Mouse (Mus musculus): ENCODE results near the gene Cela3a. TPM values are rescaled to one million over a fixed set of nuclear protein-coding genes. Genes with fewer than 3 reads are reported as not detected.

The Cela3a gene
- polyA plus RNA-seq (2011; ENCODE audit: insufficient read depth, insufficient read length, low replicate concordance, missing spikeins): not detected in 2 replicates

- Histone ChIP-seq H3K4me3 (replicated peaks; ENCODE audit: control insufficient read depth, low read depth, low read length) (no peak within 1 kb of the TSS), H3K4me1 (ENCODE audit: control insufficient read depth, insufficient read depth, low read length) (no peaks in the 10 kb centered on the region), H3K27ac (ENCODE audit: control insufficient read depth, insufficient read depth, low read depth, low read length, poor library complexity) (no peak within 1 kb of the TSS)
- no peak for TF ChIP-seq CTCF (IDR thresholded peaks at IDR 0.05; ENCODE audit: control insufficient read depth, insufficient read depth, low read length)
- 83% methylated on average over 5 of the region's 5 CpGs for WGBS
These were observed at the start of gene Cela3a for GRCm38 (mm10) chr4:137409691-137410090. Gene Cela3a (minus strand): TSS chr4:137409791.

- Histone ChIP-seq H3K4me3 (replicated peaks; ENCODE audit: control insufficient read depth, low read depth, low read length) (no peak overlapping the region), H3K27ac (ENCODE audit: control insufficient read depth, insufficient read depth, low read depth, low read length, poor library complexity) (no peak overlapping the region), H3K4me1 (ENCODE audit: control insufficient read depth, insufficient read depth, low read length) (no peaks in the 10 kb centered on the region)
- 25% methylated on average over 5 of the region's 5 CpGs for WGBS
- no peak for TF ChIP-seq CTCF (IDR thresholded peaks at IDR 0.05; ENCODE audit: control insufficient read depth, insufficient read depth, low read length)
- no peak for TF ChIP-seq POLR2A (IDR thresholded peaks at IDR 0.05; ENCODE audit: borderline replicate concordance, control insufficient read depth, low read depth, low read length)
These were observed 49.3 kb upstream of the Cela3a start for GRCm38 (mm10) chr4:137458861-137459260.

GRCm38 (mm10) chr4:137458310-137458709, 48.7 kb upstream of the Cela3a start:
- TF ChIP-seq CTCF (IDR thresholded peaks at IDR 0.05; ENCODE audit: control insufficient read depth, insufficient read depth, low read length) (no peak), POLR2A (IDR thresholded peaks at IDR 0.05; ENCODE audit: borderline replicate concordance, control insufficient read depth, low read depth, low read length) (no peak)
- WGBS: 55% methylated on average over 9 of the region's 9 CpGs
- no peak overlapping the region for H3K4me3 ChIP-seq (replicated peaks; ENCODE audit: control insufficient read depth, low read depth, low read length)
- no peaks in the 10 kb centered on the region for H3K4me1 ChIP-seq (ENCODE audit: control insufficient read depth, insufficient read depth, low read length)
- no peak overlapping the region for H3K27ac ChIP-seq (ENCODE audit: control insufficient read depth, insufficient read depth, low read depth, low read length, poor library complexity)

- no peak overlapping the region for H3K4me3 ChIP-seq (replicated peaks; ENCODE audit: control insufficient read depth, low read depth, low read length)
- TF ChIP-seq POLR2A (IDR thresholded peaks at IDR 0.05; ENCODE audit: borderline replicate concordance, control insufficient read depth, low read depth, low read length): no peak
- TF ChIP-seq CTCF (IDR thresholded peaks at IDR 0.05; ENCODE audit: control insufficient read depth, insufficient read depth, low read length): no peak
- WGBS: 60% methylated on average over 4 of the region's 4 CpGs
- no peaks in the 10 kb centered on the region for H3K4me1 ChIP-seq (ENCODE audit: control insufficient read depth, insufficient read depth, low read length)
- H3K27ac ChIP-seq (ENCODE audit: control insufficient read depth, insufficient read depth, low read depth, low read length, poor library complexity): no peak overlapping the region
These were observed 47.7 kb upstream of the Cela3a start for GRCm38 (mm10) chr4:137457292-137457691.

- H3K27ac ChIP-seq (ENCODE audit: control insufficient read depth, insufficient read depth, low read depth, low read length, poor library complexity): no peak overlapping the region
- no peak for TF ChIP-seq POLR2A (IDR thresholded peaks at IDR 0.05; ENCODE audit: borderline replicate concordance, control insufficient read depth, low read depth, low read length)
- TF ChIP-seq CTCF (IDR thresholded peaks at IDR 0.05; ENCODE audit: control insufficient read depth, insufficient read depth, low read length): no peak
- WGBS: 82% methylated on average over 12 of the region's 12 CpGs
- no peaks in the 10 kb centered on the region for H3K4me1 ChIP-seq (ENCODE audit: control insufficient read depth, insufficient read depth, low read length)
- no peak overlapping the region for H3K4me3 ChIP-seq (replicated peaks; ENCODE audit: control insufficient read depth, low read depth, low read length)
These were observed 47.0 kb upstream of the Cela3a start for GRCm38 (mm10) chr4:137456581-137456980.

- Histone ChIP-seq H3K4me3 (replicated peaks; ENCODE audit: control insufficient read depth, low read depth, low read length) (no peak overlapping the region), H3K27ac (ENCODE audit: control insufficient read depth, insufficient read depth, low read depth, low read length, poor library complexity) (no peak overlapping the region), H3K4me1 (ENCODE audit: control insufficient read depth, insufficient read depth, low read length) (no peaks in the 10 kb centered on the region)
- TF ChIP-seq POLR2A (IDR thresholded peaks at IDR 0.05; ENCODE audit: borderline replicate concordance, control insufficient read depth, low read depth, low read length): no peak
- no peak for TF ChIP-seq CTCF (IDR thresholded peaks at IDR 0.05; ENCODE audit: control insufficient read depth, insufficient read depth, low read length)
- WGBS: 83% methylated on average over 14 of the region's 14 CpGs
These were observed 45.0 kb upstream of the Cela3a start for GRCm38 (mm10) chr4:137454582-137454981.

GRCm38 (mm10) chr4:137453234-137453767, 43.7 kb upstream of the Cela3a start, which contains the start of gene 1700013G24Rik:
Gene 1700013G24Rik (plus strand): TSS chr4:137453284.
- WGBS: 82% methylated on average over 8 of the region's 8 CpGs

GRCm38 (mm10) chr4:137452190-137452589, 42.6 kb upstream of the Cela3a start:
- no peaks in the 10 kb centered on the region; the same call in 1 of the 2 replicates for H3K4me1 ChIP-seq (ENCODE audit: control insufficient read depth, insufficient read depth, low read length)

More at GRCm38 (mm10) chr4:137453234-137453767, 43.7 kb upstream of the Cela3a start, which contains the start of gene 1700013G24Rik:
- Histone ChIP-seq H3K4me1 (ENCODE audit: control insufficient read depth, insufficient read depth, low read length) (no peaks in the 10 kb centered on the region), H3K27ac (ENCODE audit: control insufficient read depth, insufficient read depth, low read depth, low read length, poor library complexity) (no peak within 1 kb of the TSS), H3K4me3 (replicated peaks; ENCODE audit: control insufficient read depth, low read depth, low read length) (no peak within 1 kb of the TSS)
- TF ChIP-seq POLR2A (IDR thresholded peaks at IDR 0.05; ENCODE audit: borderline replicate concordance, control insufficient read depth, low read depth, low read length): no peak
- TF ChIP-seq CTCF (IDR thresholded peaks at IDR 0.05; ENCODE audit: control insufficient read depth, insufficient read depth, low read length): no peak

More at GRCm38 (mm10) chr4:137452190-137452589, 42.6 kb upstream of the Cela3a start:
- Histone ChIP-seq H3K4me3 (replicated peaks; ENCODE audit: control insufficient read depth, low read depth, low read length) (no peak overlapping the region), H3K27ac (ENCODE audit: control insufficient read depth, insufficient read depth, low read depth, low read length, poor library complexity) (no peak overlapping the region)
- WGBS: 86% methylated on average over 6 of the region's 6 CpGs
- TF ChIP-seq POLR2A (IDR thresholded peaks at IDR 0.05; ENCODE audit: borderline replicate concordance, control insufficient read depth, low read depth, low read length): no peak
- TF ChIP-seq CTCF (IDR thresholded peaks at IDR 0.05; ENCODE audit: control insufficient read depth, insufficient read depth, low read length): no peak

All from bone marrow, adult 2 months (tissue).